Mouse (Mus musculus) testis, adult 2 months (tissue): Measurements from ENCODE around the gene Ift81. TPM values are rescaled to one million over a fixed set of nuclear protein-coding genes. Genes with fewer than 3 reads are reported as not detected.

ENCODE experiments used
- H3K27ac ChIP-seq: fragments of 200-500 bp; 2 replicates; pipeline ENCODE4 v1.5.1; 2012; ENCODE audit warnings: low read depth, low read length; ENCODE audit not compliant: control insufficient read depth, insufficient read depth
- H3K27me3 ChIP-seq: fragments of 200-500 bp; 2 replicates; pipeline ENCODE4 v1.6.1; 2012; ENCODE audit warnings: mild to moderate bottlenecking, low read length, moderate library complexity; ENCODE audit not compliant: control insufficient read depth, insufficient read depth
- H3K36me3 ChIP-seq: fragments of 200-500 bp; 2 replicates; pipeline ENCODE4 v1.6.1; 2012; ENCODE audit warnings: mild to moderate bottlenecking, low read length; ENCODE audit not compliant: control insufficient read depth, insufficient read depth
- H3K4me1 ChIP-seq: fragments of 200-500 bp; 2 replicates; pipeline ENCODE4 v1.6.1; 2012; ENCODE audit warnings: low read length; ENCODE audit not compliant: control insufficient read depth, insufficient read depth
- H3K4me3 ChIP-seq: fragments of 200-500 bp; 2 replicates; pipeline ENCODE4 v1.5.1; 2012; ENCODE audit warnings: low read depth, mild to moderate bottlenecking, low read length, moderate library complexity, mixed read lengths; ENCODE audit not compliant: control insufficient read depth
- CTCF ChIP-seq: fragments of 200-500 bp; IDR thresholded peaks from 2 replicates; pipeline ENCODE4 v1.5.1; 2012; ENCODE audit warnings: low read depth, mild to moderate bottlenecking, inconsistent platforms, low read length, moderate library complexity; ENCODE audit not compliant: control insufficient read depth, insufficient read depth, insufficient replicate concordance
- POLR2A ChIP-seq: fragments of 200-500 bp; IDR thresholded peaks from 2 replicates; pipeline ENCODE4 v1.6.1; 2012; ENCODE audit warnings: low read depth, mild to moderate bottlenecking, inconsistent platforms, low read length, moderate library complexity; ENCODE audit not compliant: control insufficient read depth
- polyA plus RNA-seq: library from polyadenylated mRNA; depleted of rRNA; stranded (reverse); fragments of >200 nt; gene quantifications from 2 replicates; pipeline ENCODE4 v1.2.3, GENCODE M21; 2012

Gene Ift81
- polyA plus RNA-seq, 1 experiment: 30.8 TPM

DNA sequence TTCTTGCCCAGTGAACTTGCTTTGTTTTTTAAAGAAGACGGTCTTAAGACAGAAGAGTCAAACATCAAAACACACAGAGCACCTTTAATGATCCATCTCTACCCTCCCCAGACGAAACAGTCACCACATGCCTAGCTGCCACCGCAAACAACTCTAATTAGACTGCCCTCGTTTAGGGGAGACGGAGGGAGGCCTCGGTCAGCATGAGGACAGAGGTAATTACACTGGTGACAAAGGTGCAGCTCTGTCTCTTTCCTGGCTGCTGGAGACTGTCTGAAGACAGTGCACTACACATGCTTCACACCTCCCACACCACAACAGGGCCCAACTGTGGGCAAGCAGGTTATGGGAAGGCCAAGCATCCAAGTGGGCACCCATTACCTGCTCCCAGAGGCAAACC is 66.5 kb downstream of the Ift81 start:
- H3K4me1 ChIP-seq: no peaks in the 10 kb centered on the region; the same call in 1 of the 2 replicates
- TF ChIP-seq POLR2A (no peak), CTCF (no peak)
- H3K36me3 ChIP-seq: no peaks in the 10 kb centered on the region
- 0 out of 2 replicates have a peak overlapping the region, but pooled peaks have one; percentile 37 for H3K27ac ChIP-seq
- no peaks in the 10 kb centered on the region for H3K27me3 ChIP-seq
- no peak overlapping the region for H3K4me3 ChIP-seq

GRCm38 (mm10) chr5:122547251-122547714 is 67.0 kb downstream of the Ift81 start:
- Histone ChIP-seq H3K36me3 (no peaks in the 10 kb centered on the region), H3K4me3 (no peak overlapping the region), H3K4me1 (no peaks in the 10 kb centered on the region; the same call in 1 of the 2 replicates), H3K27me3 (no peaks in the 10 kb centered on the region), H3K27ac (no peak overlapping the region)
- no peak for TF ChIP-seq POLR2A
- TF ChIP-seq CTCF: no peak

GRCm38 (mm10) chr5:122543392-122543791 is 70.9 kb downstream of the Ift81 start:
- no peak for TF ChIP-seq POLR2A
- TF ChIP-seq CTCF: no peak
- H3K36me3 ChIP-seq: no peaks in the 10 kb centered on the region
- H3K4me1 ChIP-seq: no peaks in the 10 kb centered on the region
- H3K27ac ChIP-seq: peak overlapping the region; percentile 33
- no peaks in the 10 kb centered on the region for H3K27me3 ChIP-seq
- no peak overlapping the region for H3K4me3 ChIP-seq

DNA sequence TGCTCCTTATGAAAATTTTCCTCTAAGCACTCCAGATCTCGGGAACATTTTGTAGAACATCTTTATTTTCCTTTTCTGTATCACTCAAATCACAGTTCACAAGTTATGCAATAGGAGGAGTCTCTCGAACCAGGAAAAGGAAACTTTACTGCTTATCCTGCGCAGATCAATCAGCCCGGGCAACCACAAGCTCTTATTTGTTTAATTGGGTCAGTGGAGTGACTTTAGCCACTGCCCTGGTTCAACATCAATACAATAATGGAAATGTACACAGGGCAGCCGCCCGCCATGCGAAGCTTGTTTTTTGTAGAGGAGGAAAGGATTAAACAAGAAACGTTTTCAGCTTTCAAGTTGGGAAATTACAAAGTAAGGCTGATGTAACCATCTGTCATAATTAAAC is 72.4 kb downstream of the Ift81 start:
- H3K27me3 ChIP-seq: no peaks in the 10 kb centered on the region
- H3K4me1 ChIP-seq: no peaks in the 10 kb centered on the region
- no peak for TF ChIP-seq POLR2A
- TF ChIP-seq CTCF: no peak
- H3K27ac ChIP-seq: no peak overlapping the region
- no peaks in the 10 kb centered on the region for H3K36me3 ChIP-seq
- H3K4me3 ChIP-seq: no peak overlapping the region

GRCm38 (mm10) chr5:122538077-122538476 is 76.2 kb downstream of the Ift81 start:
- no peaks in the 10 kb centered on the region for H3K36me3 ChIP-seq
- no peak overlapping the region for H3K4me3 ChIP-seq
- no peaks in the 10 kb centered on the region for H3K4me1 ChIP-seq
- TF ChIP-seq CTCF: no peak
- TF ChIP-seq POLR2A: no peak
- no peaks in the 10 kb centered on the region for H3K27me3 ChIP-seq
- no peak overlapping the region for H3K27ac ChIP-seq

- no peaks in the 10 kb centered on the region for H3K36me3 ChIP-seq
- no peaks in the 10 kb centered on the region for H3K4me1 ChIP-seq
- TF ChIP-seq CTCF: no peak
- no peak for TF ChIP-seq POLR2A
- no peak overlapping the region for H3K4me3 ChIP-seq
- no peak overlapping the region for H3K27ac ChIP-seq
- H3K27me3 ChIP-seq: no peaks in the 10 kb centered on the region
Measured at GRCm38 (mm10) chr5:122537654-122538053, 76.7 kb downstream of the Ift81 start.

- no peaks in the 10 kb centered on the region for H3K36me3 ChIP-seq
- H3K4me3 ChIP-seq: no peak overlapping the region
- H3K27me3 ChIP-seq: no peaks in the 10 kb centered on the region
- peaks cover 3% of the 10 kb centered on the region; the same call in 1 of the 2 replicates for H3K4me1 ChIP-seq
- TF ChIP-seq CTCF (no peak), POLR2A (no peak)
- H3K27ac ChIP-seq: no peak overlapping the region
Measured at GRCm38 (mm10) chr5:122533884-122534283, 80.4 kb downstream of the Ift81 start.

- no peaks in the 10 kb centered on the region for H3K36me3 ChIP-seq
- H3K27ac ChIP-seq: peak overlapping the region; percentile 47; the same call in 1 of the 2 replicates
- no peaks in the 10 kb centered on the region for H3K27me3 ChIP-seq
- peaks cover 5% of the 10 kb centered on the region; the same call in 1 of the 2 replicates for H3K4me1 ChIP-seq
- TF ChIP-seq POLR2A (0 out of 2 replicates have a peak, but pooled peaks have one; percentile 8), CTCF (no peak)
- H3K4me3 ChIP-seq: no peak overlapping the region
Measured at GRCm38 (mm10) chr5:122529913-122530604, 84.3 kb downstream of the Ift81 start.
